Mouse (Mus musculus): ENCODE results near the gene Lipe. TPM values are rescaled to one million over a fixed set of nuclear protein-coding genes. Genes with fewer than 3 reads are reported as not detected.

Gene Lipe
- total RNA-seq, 2 experiments from 2014 or later, result 50.2 to 67.2 TPM

- intact Hi-C loops (cut with DNase I), result no loop called here
- peak; percentile 84 to 85 for DNase-seq
Measured at GRCm38 (mm10) chr7:25390054-25390770, 8.3 kb downstream of the Lipe start.

GRCm38 (mm10) chr7:25388916-25389315 is 9.6 kb downstream of the Lipe start:
- DNase-seq, result no peak
- intact Hi-C loops (cut with DNase I), result loop anchor here (5.0 kb wide), 1 partner anchor 147 kb away; no protein-coding TSS in a partner anchor

GRCm38 (mm10) chr7:25387811-25388440 is 10.6 kb downstream of the Lipe start:
- DNase-seq, result peak in 1 of 2 experiments; percentile 55
- intact Hi-C loops (cut with DNase I), result loop anchor here (5.0 kb wide), 1 partner anchor 146 kb away; no protein-coding TSS in a partner anchor

GRCm38 (mm10) chr7:25385850-25386555 is 12.5 kb downstream of the Lipe start:
- DNase-seq, result peak; percentile 95 to 96
- intact Hi-C loops (cut with DNase I), result loop anchor here (5.0 kb wide), 1 partner anchor 144 kb away; no protein-coding TSS in a partner anchor

GRCm38 (mm10) chr7:25385259-25385658 is 13.3 kb downstream of the Lipe start:
- intact Hi-C loops (cut with DNase I), result loop anchor here (5.0 kb wide), 1 partner anchor 143 kb away; no protein-coding TSS in a partner anchor
- no peak for DNase-seq

- intact Hi-C loops (cut with DNase I), result loop anchor here (5.0 kb wide), 2 partner anchors 143 to 163 kb away; partner anchors contain the start of genes Dedd2 and Zfp526
- no peak for DNase-seq
Measured at GRCm38 (mm10) chr7:25384818-25385217, 13.7 kb downstream of the Lipe start.

- intact Hi-C loops (cut with DNase I), result loop anchor here (5.0 kb wide), 1 partner anchor 162 kb away; the partner anchor contains the start of genes Dedd2 and Zfp526
- no peak for DNase-seq
Measured at GRCm38 (mm10) chr7:25384318-25384717, 14.2 kb downstream of the Lipe start.

GRCm38 (mm10) chr7:25383891-25384290 is 14.6 kb downstream of the Lipe start:
- intact Hi-C loops (cut with DNase I), result loop anchor here (5.0 kb wide), 1 partner anchor 162 kb away; the partner anchor contains the start of genes Dedd2 and Zfp526
- no peak for DNase-seq

GRCm38 (mm10) chr7:25383385-25383784 is 15.1 kb downstream of the Lipe start:
- intact Hi-C loops (cut with DNase I), result loop anchor here (5.0 kb wide), 1 partner anchor 161 kb away; the partner anchor contains the start of genes Dedd2 and Zfp526
- no peak for DNase-seq

- intact Hi-C loops (cut with DNase I), result loop anchor here (5.0 kb wide), 1 partner anchor 160 kb away; the partner anchor contains the start of genes Dedd2 and Zfp526
- DNase-seq, result no peak
Measured at GRCm38 (mm10) chr7:25382541-25382940, 16.0 kb downstream of the Lipe start.

GRCm38 (mm10) chr7:25381284-25381680 is 17.2 kb downstream of the Lipe start:
- DNase-seq, result peak in 1 of 2 experiments; percentile 43
- intact Hi-C loops (cut with DNase I), result loop anchor here (5.0 kb wide), 1 partner anchor 159 kb away; the partner anchor contains the start of genes Dedd2 and Zfp526

- intact Hi-C loops (cut with DNase I), result loop anchor here (5.0 kb wide), 1 partner anchor 158 kb away; the partner anchor contains the start of genes Dedd2 and Zfp526
Measured at GRCm38 (mm10) chr7:25380392-25381283, 17.9 kb downstream of the Lipe start.

GRCm38 (mm10) chr7:25379551-25380351 is 18.8 kb downstream of the Lipe start:
- intact Hi-C loops (cut with DNase I), result loop anchor here (5.0 kb wide), 2 partner anchors 97 to 157 kb away; partner anchors contain the start of genes Dedd2 and Zfp526
- DNase-seq, result peak; percentile 69 to 81

More at GRCm38 (mm10) chr7:25380392-25381283, 17.9 kb downstream of the Lipe start:
- peak in 1 of 2 experiments; percentile 42 for DNase-seq

- intact Hi-C loops (cut with DNase I), result loop anchor here (5.0 kb wide), 1 partner anchor 96 kb away; no protein-coding TSS in a partner anchor
- no peak for DNase-seq
Measured at GRCm38 (mm10) chr7:25378181-25379100, 20.1 kb downstream of the Lipe start.

- intact Hi-C loops (cut with DNase I), result loop anchor here (5.0 kb wide), 1 partner anchor 95 kb away; no protein-coding TSS in a partner anchor
- DNase-seq, result peak in 1 of 2 experiments; percentile 42
Measured at GRCm38 (mm10) chr7:25377100-25377700, 21.3 kb downstream of the Lipe start.

GRCm38 (mm10) chr7:25376556-25376955 is 22.0 kb downstream of the Lipe start:
- intact Hi-C loops (cut with DNase I), result loop anchor here (5.0 kb wide), 1 partner anchor 94 kb away; no protein-coding TSS in a partner anchor
- peak; percentile 94 for DNase-seq

- intact Hi-C loops (cut with DNase I), result no loop called here
- DNase-seq, result no peak
Measured at GRCm38 (mm10) chr7:25372441-25372840, 26.1 kb downstream of the Lipe start.
